Mouse (Mus musculus) ovary, adult 10 weeks (tissue): ENCODE results near the gene Rasgrp3. TPM values are rescaled to one million over a fixed set of nuclear protein-coding genes. Genes with fewer than 3 reads are reported as not detected.

Source experiments
- polyA plus RNA-seq: library from polyadenylated mRNA; stranded (reverse); fragments of 350-450 nt; fragmentation: Illumina TruSeq; extraction: RNeasy Lipid Tissue Mini Kit (QIAGEN cat#74804); gene quantifications from one replicate; pipeline ENCODE4 v1.2.3, GENCODE M21; 2014

Gene Rasgrp3
- 31.0 TPM for polyA plus RNA-seq

GRCm38 (mm10) chr17:75435599-75435998 lies at the start of gene Rasgrp3:
Gene Rasgrp3 (plus strand): TSS chr17:75435896.

DNA sequence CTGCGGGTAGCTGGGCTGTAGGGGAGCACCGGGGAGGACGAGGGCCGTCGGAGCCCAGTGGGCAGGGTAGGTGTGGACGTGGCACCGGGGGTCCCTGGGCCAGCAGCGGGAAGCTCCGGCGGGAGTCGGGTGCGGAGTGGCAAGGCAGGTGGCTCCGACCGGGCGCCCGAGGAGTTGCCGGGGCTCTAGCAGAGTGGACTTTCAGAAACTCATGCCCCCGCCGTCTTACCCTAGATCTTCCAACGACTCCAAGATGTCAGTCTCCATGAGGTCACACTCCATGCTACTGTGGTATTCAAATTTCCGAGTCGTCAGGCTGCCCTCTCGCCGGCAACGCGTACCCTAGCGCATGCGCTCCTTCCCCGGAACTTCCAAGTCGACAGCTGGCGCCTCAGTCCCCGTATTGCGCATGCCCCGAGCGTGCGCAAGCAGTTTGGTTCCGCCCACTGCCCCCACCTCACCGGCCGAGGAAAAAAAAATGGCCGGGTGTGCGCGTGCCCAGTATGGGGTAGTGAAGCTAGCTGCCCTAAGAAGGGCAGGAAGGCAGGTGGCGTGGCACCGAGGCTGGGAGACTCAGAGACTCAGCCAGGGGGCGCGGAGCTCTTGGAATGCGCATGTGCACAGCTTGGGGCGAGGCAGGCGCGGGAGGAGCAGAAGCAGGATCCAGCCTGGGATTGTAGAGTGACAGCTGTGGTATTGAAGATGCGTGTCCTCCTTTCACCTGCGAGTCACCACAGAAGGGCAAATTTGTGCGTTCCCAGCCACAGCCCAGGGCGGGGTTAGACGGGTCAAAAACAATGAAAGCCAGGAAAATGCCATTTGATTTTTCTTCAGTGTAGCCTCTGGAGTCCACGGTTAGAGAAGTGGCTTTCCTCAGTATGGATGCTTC lies 116.1 kb downstream of the Rasgrp3 start, which contains the start of gene Fam98a:
Fam98a (minus strand) TSS at position 435 of the 889 bp plus-strand sequence.

Other genes with a start within 250 kb of the Rasgrp3 start
- gene Fam98a, start 116.0 kb downstream of the Rasgrp3 start, polyA plus RNA-seq, result 176 TPM